Mouse (Mus musculus): Measurements from ENCODE around the gene Mark3. TPM values are rescaled to one million over a fixed set of nuclear protein-coding genes. Genes with fewer than 3 reads are reported as not detected.
A peak's percentile ranks its signal among the peaks of the same experiment; 100 is the strongest.

Mark3 gene
- 89.5 and 89.9 TPM in 2 replicates for polyA plus RNA-seq (2011; ENCODE audit: insufficient read length, low read depth, missing spikeins)

DNA sequence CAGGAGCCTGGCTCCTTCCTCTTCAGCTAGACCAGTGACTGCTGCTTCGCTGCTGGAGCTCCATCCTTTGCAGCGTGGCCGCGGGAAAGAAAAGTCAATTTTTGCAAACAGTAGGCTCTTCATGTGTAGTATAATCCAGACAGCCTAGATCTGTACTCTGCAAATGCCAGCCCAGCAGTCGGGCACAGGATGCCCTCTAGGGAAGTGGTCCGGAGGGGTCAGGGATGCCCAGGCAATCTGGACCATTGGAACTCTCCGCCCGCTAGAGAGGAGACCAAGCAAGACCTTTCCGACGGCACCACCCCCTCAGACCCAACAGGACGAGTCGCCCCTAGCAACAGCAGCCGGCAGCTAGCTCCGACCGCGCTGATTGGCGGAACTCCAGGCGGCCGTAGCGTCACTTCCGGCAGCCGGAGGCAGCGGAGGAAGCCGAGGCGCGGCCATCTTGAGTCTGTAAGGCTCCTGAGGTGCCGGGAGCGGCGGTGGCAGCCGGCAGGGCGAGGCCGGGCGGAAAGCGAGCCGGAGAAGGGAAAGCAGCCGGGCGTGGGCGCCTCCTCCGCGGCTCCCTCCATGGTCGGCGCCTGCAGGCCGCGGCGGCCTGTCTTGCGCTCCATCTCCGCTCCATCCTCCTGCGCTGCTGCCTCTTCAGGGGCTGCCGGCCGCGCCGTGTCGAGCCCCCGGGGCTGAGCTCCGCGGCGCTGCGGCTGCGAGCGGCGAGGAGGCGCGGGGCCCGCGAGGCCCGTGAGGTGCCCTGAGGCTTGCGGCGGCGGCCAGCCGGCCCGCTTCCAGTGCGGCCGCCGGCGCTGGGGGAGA, at the start of gene Mark3:
TSS of gene Mark3 (plus strand) at position 450 of the 813 bp plus-strand sequence.
- H3K4me1 ChIP-seq (ENCODE audit: control insufficient read depth, insufficient read depth, low read length): no peaks in the 10 kb centered on the region
- no peak for TF ChIP-seq CTCF (IDR thresholded peaks at IDR 0.05; ENCODE audit: borderline replicate concordance, insufficient read depth, low read length)
- TF ChIP-seq POLR2A (IDR thresholded peaks at IDR 0.05; ENCODE audit: low read depth, low read length): peak; percentile 83
- peak within 1 kb of the TSS; percentile 53 for H3K27ac ChIP-seq (ENCODE audit: insufficient read depth, low read length)
- peak within 1 kb of the TSS; percentile 95 for H3K4me3 ChIP-seq (ENCODE audit: insufficient read depth, low read length)

DNA sequence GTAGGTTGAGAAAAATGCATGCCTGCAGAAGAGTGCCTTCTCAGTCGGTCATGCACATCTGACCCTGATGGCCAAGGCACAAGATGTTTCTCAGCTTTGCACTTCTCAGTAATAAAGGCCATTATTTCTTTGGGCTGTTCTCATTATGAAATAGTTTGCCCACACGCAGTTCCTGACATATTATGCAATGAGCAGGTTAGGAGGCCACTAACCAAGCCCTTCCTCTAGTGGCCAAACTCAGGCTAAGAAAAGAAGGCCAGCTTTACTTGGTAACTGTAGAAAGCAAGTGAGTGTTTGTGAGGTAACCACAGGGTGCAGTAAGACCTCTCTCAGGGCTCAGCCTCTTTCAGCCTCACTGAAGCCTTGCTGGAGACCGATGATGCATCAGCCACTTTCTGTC, 49.4 kb upstream of the Mark3 start:
- Histone ChIP-seq H3K27ac (ENCODE audit: insufficient read depth, low read length) (no peak overlapping the region), H3K4me1 (ENCODE audit: control insufficient read depth, insufficient read depth, low read length) (no peaks in the 10 kb centered on the region), H3K4me3 (ENCODE audit: insufficient read depth, low read length) (no peak overlapping the region)
- no peak for TF ChIP-seq POLR2A (IDR thresholded peaks at IDR 0.05; ENCODE audit: low read depth, low read length)
- no peak for TF ChIP-seq CTCF (IDR thresholded peaks at IDR 0.05; ENCODE audit: borderline replicate concordance, insufficient read depth, low read length)

DNA sequence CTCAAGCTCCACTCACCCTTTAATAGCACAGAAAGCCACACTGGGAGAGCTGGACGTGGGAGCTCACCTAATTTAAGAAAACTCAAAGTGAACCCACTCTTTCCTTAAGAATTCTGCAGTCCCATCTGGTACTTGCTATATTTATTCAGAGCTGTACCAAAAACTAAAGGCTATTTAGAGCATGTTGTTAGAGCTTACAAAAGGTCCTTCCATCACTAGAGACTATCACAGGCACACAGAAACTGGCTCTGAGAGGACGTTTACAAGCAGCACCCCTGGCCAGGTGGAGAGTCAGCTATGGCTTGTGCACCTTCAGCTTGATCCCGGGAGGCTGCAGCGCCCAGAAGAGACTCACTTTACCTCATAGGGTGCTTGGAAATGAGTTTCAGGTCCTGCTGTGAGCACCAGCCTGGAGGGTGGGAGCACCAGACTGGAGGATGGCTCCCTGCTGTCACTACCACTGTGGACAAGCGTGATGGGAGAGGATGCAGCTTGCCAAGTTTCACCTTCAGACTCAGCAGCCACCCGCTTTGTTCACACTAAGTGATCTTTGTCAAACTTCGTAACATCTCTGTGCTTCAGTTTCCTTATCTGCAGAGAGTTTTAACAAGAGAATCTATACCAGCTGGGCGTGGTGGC, 46.6 kb upstream of the Mark3 start:
- TF ChIP-seq POLR2A (IDR thresholded peaks at IDR 0.05; ENCODE audit: low read depth, low read length) (no peak), CTCF (IDR thresholded peaks at IDR 0.05; ENCODE audit: borderline replicate concordance, insufficient read depth, low read length) (no peak)
- peaks cover 9% of the 10 kb centered on the region; the same call in 1 of the 2 replicates for H3K4me1 ChIP-seq (ENCODE audit: control insufficient read depth, insufficient read depth, low read length)
- H3K4me3 ChIP-seq (ENCODE audit: insufficient read depth, low read length): no peak overlapping the region
- H3K27ac ChIP-seq (ENCODE audit: insufficient read depth, low read length): no peak overlapping the region

DNA sequence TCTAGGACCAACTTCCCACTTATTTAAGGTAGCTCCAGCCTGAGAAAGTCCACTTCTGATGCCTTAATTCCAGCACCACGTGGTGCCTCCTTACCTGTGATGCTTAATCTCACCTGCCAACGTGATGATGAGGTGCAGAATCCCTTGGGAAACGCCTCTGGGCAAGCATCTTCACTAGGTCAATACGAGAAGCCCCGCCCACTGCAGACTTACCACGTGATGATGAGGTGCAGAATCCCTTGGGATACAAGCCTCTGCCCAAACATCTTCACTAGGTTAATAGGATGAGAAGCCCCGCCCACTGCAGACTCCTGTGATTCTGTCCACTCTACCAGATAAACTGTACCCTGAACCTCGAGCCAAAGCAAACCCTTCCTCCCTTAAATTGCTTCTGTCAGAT, 45.1 kb upstream of the Mark3 start:
- TF ChIP-seq POLR2A (IDR thresholded peaks at IDR 0.05; ENCODE audit: low read depth, low read length) (no peak), CTCF (IDR thresholded peaks at IDR 0.05; ENCODE audit: borderline replicate concordance, insufficient read depth, low read length) (no peak)
- H3K4me3 ChIP-seq (ENCODE audit: insufficient read depth, low read length): no peak overlapping the region
- no peak overlapping the region for H3K27ac ChIP-seq (ENCODE audit: insufficient read depth, low read length)
- peaks cover 9% of the 10 kb centered on the region; the same call in 1 of the 2 replicates for H3K4me1 ChIP-seq (ENCODE audit: control insufficient read depth, insufficient read depth, low read length)

DNA sequence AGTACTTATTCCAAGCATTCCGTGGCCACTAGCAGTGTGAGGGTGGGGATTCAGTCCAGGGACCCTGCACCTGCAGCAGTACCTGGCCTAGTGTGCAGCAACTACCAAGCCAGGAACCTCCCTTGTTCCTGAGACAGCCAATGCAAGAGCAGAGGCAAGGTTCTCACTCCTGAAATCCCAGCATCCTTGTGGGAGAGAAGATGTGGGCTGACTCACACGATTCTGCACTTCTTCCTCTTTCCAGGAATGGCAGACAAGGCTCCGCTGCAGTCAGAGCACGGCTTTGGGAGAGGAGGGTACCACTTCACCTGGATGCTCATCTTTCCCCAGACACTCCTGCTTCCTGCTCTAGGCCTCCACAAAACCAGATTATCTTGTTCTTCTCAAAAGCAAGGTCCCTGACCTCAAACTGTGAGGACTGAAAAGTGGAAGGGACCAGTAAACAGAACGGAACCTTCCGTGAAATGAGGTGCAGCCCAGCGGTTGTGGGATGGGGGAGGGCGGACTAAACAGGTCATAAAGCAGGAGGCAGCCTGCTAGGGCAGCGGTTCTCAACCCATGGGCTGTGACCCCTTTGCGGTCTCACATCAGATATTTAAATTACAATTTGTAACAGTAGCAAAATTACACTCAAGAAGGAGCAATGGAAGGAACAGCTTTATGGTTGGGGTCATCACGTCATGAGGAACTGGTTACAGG, 41.1 kb upstream of the Mark3 start:
- Histone ChIP-seq H3K4me3 (ENCODE audit: insufficient read depth, low read length) (no peak overlapping the region), H3K4me1 (ENCODE audit: control insufficient read depth, insufficient read depth, low read length) (peaks cover 12% of the 10 kb centered on the region), H3K27ac (ENCODE audit: insufficient read depth, low read length) (no peak overlapping the region)
- TF ChIP-seq CTCF (IDR thresholded peaks at IDR 0.05; ENCODE audit: borderline replicate concordance, insufficient read depth, low read length) (no peak), POLR2A (IDR thresholded peaks at IDR 0.05; ENCODE audit: low read depth, low read length) (no peak)

DNA sequence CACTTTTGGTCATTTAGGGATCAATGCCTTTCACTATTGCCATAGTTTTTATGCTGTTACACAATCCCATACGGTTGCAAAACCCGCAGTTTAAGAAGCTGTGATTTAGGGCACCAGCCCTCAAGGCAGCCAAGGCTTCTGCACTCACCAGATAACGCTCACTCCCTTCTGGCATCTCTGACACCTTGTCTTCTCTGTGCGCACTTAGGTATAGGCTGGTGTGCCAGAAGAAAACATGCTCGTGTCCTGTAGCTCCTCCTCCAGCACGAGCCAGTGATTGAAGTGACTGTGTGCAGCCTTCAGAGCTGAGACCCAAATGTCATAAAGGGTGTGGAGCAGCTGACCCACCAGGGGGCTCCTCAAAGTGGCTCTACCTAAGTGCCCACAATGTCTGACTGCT, 39.0 kb upstream of the Mark3 start:
- H3K4me1 ChIP-seq (ENCODE audit: control insufficient read depth, insufficient read depth, low read length): peaks cover 12% of the 10 kb centered on the region
- H3K4me3 ChIP-seq (ENCODE audit: insufficient read depth, low read length): no peak overlapping the region
- no peak overlapping the region for H3K27ac ChIP-seq (ENCODE audit: insufficient read depth, low read length)
- no peak for TF ChIP-seq POLR2A (IDR thresholded peaks at IDR 0.05; ENCODE audit: low read depth, low read length)

DNA sequence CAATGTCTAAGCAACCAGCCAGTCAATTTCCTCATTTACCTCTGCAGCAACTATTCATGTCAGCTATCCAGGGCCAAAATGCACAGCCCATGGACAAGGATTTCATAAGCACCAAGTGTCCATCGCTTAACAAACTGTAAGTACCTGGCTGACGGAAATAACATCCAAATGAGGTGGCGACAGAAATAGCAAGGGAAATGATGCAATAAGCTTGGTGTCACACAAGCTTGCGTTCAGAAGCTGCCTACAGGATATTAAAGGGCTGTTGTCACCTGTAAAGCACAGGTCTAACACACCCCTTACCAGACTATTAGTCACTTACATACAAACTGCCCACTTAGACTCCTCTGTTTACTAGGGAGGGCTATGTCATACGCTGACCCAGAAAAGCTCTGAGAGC, 38.6 kb upstream of the Mark3 start:
- H3K27ac ChIP-seq (ENCODE audit: insufficient read depth, low read length): no peak overlapping the region
- no peak overlapping the region for H3K4me3 ChIP-seq (ENCODE audit: insufficient read depth, low read length)
- TF ChIP-seq POLR2A (IDR thresholded peaks at IDR 0.05; ENCODE audit: low read depth, low read length) (no peak), CTCF (IDR thresholded peaks at IDR 0.05; ENCODE audit: borderline replicate concordance, insufficient read depth, low read length) (no peak)
- peaks cover 15% of the 10 kb centered on the region for H3K4me1 ChIP-seq (ENCODE audit: control insufficient read depth, insufficient read depth, low read length)

DNA sequence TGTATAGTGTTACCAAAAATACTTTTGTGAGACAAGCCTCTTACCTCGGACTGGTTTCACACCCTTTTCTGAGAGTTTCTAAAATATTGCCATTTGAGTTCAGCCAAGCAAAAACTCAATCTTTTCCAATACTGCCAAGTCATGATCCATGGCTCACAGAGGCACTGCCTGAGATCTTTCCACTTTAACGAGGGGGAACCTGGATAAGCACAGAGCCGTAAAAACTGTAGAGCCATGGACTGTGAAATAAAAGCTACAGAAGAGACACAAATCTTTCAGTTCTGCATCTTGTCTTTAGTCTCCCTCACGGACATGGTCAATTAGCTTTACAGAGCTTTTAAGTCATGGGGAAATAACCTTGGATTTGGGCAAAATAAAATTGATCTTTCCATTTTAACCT, 37.6 kb upstream of the Mark3 start:
- peak overlapping the region; percentile 85 for H3K4me3 ChIP-seq (ENCODE audit: insufficient read depth, low read length)
- TF ChIP-seq CTCF (IDR thresholded peaks at IDR 0.05; ENCODE audit: borderline replicate concordance, insufficient read depth, low read length) (no peak), POLR2A (IDR thresholded peaks at IDR 0.05; ENCODE audit: low read depth, low read length) (peak; percentile 33)
- peaks cover 11% of the 10 kb centered on the region for H3K4me1 ChIP-seq (ENCODE audit: control insufficient read depth, insufficient read depth, low read length)
- H3K27ac ChIP-seq (ENCODE audit: insufficient read depth, low read length): peak overlapping the region; percentile 5; the same call in 1 of the 2 replicates

DNA sequence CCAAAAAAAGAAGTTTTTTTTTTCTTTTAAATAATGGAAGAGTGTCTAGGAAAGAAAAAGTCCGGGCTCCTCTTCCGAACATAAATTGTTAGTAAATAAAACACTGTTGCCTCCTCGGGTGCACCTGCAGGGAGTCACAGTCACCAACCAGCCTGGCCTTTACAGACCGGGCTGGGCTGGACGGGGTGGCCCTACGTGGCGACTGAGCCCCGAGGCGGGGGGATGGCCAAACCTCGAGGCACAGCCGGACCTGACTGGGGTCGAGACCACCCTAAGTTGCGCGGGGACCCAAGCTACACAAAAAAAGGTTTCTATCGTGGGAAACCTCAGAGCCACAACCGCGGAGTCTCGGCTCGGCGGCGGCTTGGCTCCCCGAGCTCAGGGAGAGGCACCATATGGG, 37.0 kb upstream of the Mark3 start:
- TF ChIP-seq POLR2A (IDR thresholded peaks at IDR 0.05; ENCODE audit: low read depth, low read length) (no peak), CTCF (IDR thresholded peaks at IDR 0.05; ENCODE audit: borderline replicate concordance, insufficient read depth, low read length) (no peak)
- Histone ChIP-seq H3K4me1 (ENCODE audit: control insufficient read depth, insufficient read depth, low read length) (peaks cover 8% of the 10 kb centered on the region), H3K4me3 (ENCODE audit: insufficient read depth, low read length) (peak overlapping the region; percentile 85), H3K27ac (ENCODE audit: insufficient read depth, low read length) (peak overlapping the region; percentile 84)

Measured in embryonic fibroblast, embryonic 13.5 days (primary cell).